Mouse (Mus musculus) heart, postnatal 0 days (tissue): Measurements from ENCODE around the gene Hspa1l. TPM values are rescaled to one million over a fixed set of nuclear protein-coding genes. Genes with fewer than 3 reads are reported as not detected.
A peak's percentile ranks its signal among the peaks of the same experiment; 100 is the strongest.
"Not testable (repeated sequence)": the region's sequence is repeated elsewhere in the genome, so short reads cannot be mapped to it uniquely, and the experiment has no call there.

Experiments used
- ATAC-seq: fragments of 200-750 bp; cut with Nextera tagmentation; 2 replicates; pipeline ENCODE4 v1.8.0; 2017; ENCODE audit warnings: low read depth, moderate number of reproducible peaks, moderate library complexity; ENCODE audit not compliant: insufficient read depth
- DNase-seq: peaks from one replicate; pipeline ENCODE4 v3.0.0-alpha.2; 2016; ENCODE audit warnings: low spot score
- H3K27ac ChIP-seq: fragments of 300-500 bp; sonication (generic); 2 replicates; pipeline ENCODE4 v1.5.1; 2014; ENCODE audit warnings: low read depth, mild to moderate bottlenecking
- H3K27me3 ChIP-seq: fragments of 300-500 bp; sonication (generic); 2 replicates; pipeline ENCODE4 v1.6.1; 2014; ENCODE audit warnings: low read length, mixed read lengths; ENCODE audit not compliant: control insufficient read depth, insufficient read depth
- H3K36me3 ChIP-seq: fragments of 300-500 bp; sonication (generic); replicated peaks from 2 replicates; pipeline ENCODE4 v1.6.1; 2014; ENCODE audit warnings: low read length, mixed read lengths; ENCODE audit not compliant: control insufficient read depth, insufficient read depth
- H3K4me1 ChIP-seq: fragments of 300-500 bp; sonication (generic); 2 replicates; pipeline ENCODE4 v1.6.1; 2014; ENCODE audit warnings: antibody characterized with exemption; ENCODE audit not compliant: control insufficient read depth, insufficient read depth
- H3K4me2 ChIP-seq: fragments of 300-500 bp; sonication (generic); 2 replicates; pipeline ENCODE4 v1.6.1; 2014; ENCODE audit warnings: low read depth, mild to moderate bottlenecking, low read length, moderate library complexity
- H3K4me3 ChIP-seq: fragments of 300-500 bp; sonication (generic); 2 replicates; pipeline ENCODE4 v1.5.1; 2014; ENCODE audit warnings: low read depth, low read length
- H3K9ac ChIP-seq: fragments of 300-500 bp; sonication (generic); replicated peaks from 2 replicates; pipeline ENCODE4 v1.6.1; 2014; ENCODE audit warnings: low read depth, low read length, mixed read lengths
- H3K9me3 ChIP-seq: fragments of 300-500 bp; sonication (generic); replicated peaks from 2 replicates; pipeline ENCODE4 v1.6.1; 2016; ENCODE audit warnings: low read length; ENCODE audit not compliant: control insufficient read depth
- CTCF ChIP-seq: IDR thresholded peaks from 2 replicates; pipeline ENCODE4 v1.5.1; 2016; ENCODE audit warnings: antibody characterized with exemption, control low read depth, low read depth
- EP300 ChIP-seq: IDR thresholded peaks from 2 replicates; pipeline ENCODE4 v1.6.1; 2016; ENCODE audit warnings: antibody characterized with exemption, low read depth
- WGBS: fragments of 180-500 bp; shearing (Covaris S2); extraction: QIAGEN DNeasy Blood & Tissue Kit; methylation state at CpG from one replicate; pipeline ENCODE4 v1.1.7; 2014; 5-methylcytosine and 5-hydroxymethylcytosine counted together
- polyA plus RNA-seq: library from polyadenylated mRNA; unstranded; fragments of >200 nt; fragmentation: Nextera tagmentation; extraction: Ambion mirVana; gene quantifications from 2 replicates; pipeline ENCODE4 v1.2.1, GENCODE M21; 2015
- total RNA-seq: library from RNA; depleted of rRNA; stranded (reverse); fragments of >200 nt; gene quantifications from 2 replicates; pipeline ENCODE4 v1.2.3, GENCODE M21; 2014; ENCODE audit warnings: low replicate concordance

Gene Hspa1l
- total and polyA plus RNA-seq, 2 experiments from 2014 or later, result 1.8 to 3.3 TPM

DNA sequence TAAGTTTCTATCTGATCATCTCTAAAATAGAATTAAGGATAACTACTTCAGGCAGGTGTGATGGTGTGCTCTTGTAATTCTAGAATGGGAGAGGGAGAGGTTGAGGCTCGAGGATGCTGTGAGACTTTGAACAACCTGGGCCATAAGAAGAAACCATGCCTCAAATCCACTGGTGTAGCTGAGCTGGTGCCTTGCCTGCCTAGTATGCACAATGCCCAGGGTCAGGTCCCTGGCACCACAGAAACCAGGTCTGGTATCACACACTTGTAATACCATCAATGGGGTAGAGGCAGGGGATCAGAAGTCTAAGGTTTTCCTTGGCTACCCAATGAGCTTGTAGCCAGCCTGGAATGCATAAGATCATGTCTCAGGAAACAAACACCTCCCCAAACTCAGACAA, 9.7 kb upstream of the Hspa1l start:
- no peak for TF ChIP-seq EP300
- TF ChIP-seq CTCF, result no peak
- no peak overlapping the region for H3K4me3 ChIP-seq
- H3K9ac ChIP-seq, result no peak overlapping the region
- H3K27ac ChIP-seq, result no peak overlapping the region
- H3K27me3 ChIP-seq, result peaks cover 5% of the 10 kb centered on the region
- WGBS, result 75% methylated on average over 1 of the region's 1 CpGs
- H3K4me1 ChIP-seq, result peaks cover 8% of the 10 kb centered on the region; the same call in 1 of the 2 replicates
- ATAC-seq (no peak), DNase-seq (no peak)
- H3K9me3 ChIP-seq, result no peaks in the 10 kb centered on the region
- H3K36me3 ChIP-seq, result no peaks in the 10 kb centered on the region
- no peak overlapping the region for H3K4me2 ChIP-seq

GRCm38 (mm10) chr17:34964640-34965049, 7.9 kb upstream of the Hspa1l start:
- H3K9ac ChIP-seq, result no peak overlapping the region
- H3K27ac ChIP-seq, result peak overlapping the region; percentile 44
- H3K4me1 ChIP-seq, result peaks cover 8% of the 10 kb centered on the region; the same call in 1 of the 2 replicates
- no peak overlapping the region for H3K4me2 ChIP-seq
- no peaks in the 10 kb centered on the region for H3K9me3 ChIP-seq
- WGBS, result 35% methylated on average over 1 of the region's 1 CpGs
- H3K36me3 ChIP-seq, result no peaks in the 10 kb centered on the region
- no peak overlapping the region for H3K4me3 ChIP-seq
- peaks cover 20% of the 10 kb centered on the region for H3K27me3 ChIP-seq
- DNase-seq, result no peak
- no peak for ATAC-seq
- TF ChIP-seq CTCF, result no peak
- TF ChIP-seq EP300, result no peak

GRCm38 (mm10) chr17:34965627-34966026, 6.9 kb upstream of the Hspa1l start:
- Histone ChIP-seq H3K27me3 (peaks cover 23% of the 10 kb centered on the region), H3K36me3 (no peaks in the 10 kb centered on the region), H3K9ac (no peak overlapping the region), H3K9me3 (no peaks in the 10 kb centered on the region), H3K4me2 (no peak overlapping the region), H3K27ac (0 out of 2 replicates have a peak overlapping the region, but pooled peaks have one; percentile 44), H3K4me1 (no peaks in the 10 kb centered on the region), H3K4me3 (no peak overlapping the region)
- no peak for ATAC-seq
- 49% methylated on average over 5 of the region's 5 CpGs for WGBS
- no peak for DNase-seq
- TF ChIP-seq CTCF (no peak), EP300 (no peak)

DNA sequence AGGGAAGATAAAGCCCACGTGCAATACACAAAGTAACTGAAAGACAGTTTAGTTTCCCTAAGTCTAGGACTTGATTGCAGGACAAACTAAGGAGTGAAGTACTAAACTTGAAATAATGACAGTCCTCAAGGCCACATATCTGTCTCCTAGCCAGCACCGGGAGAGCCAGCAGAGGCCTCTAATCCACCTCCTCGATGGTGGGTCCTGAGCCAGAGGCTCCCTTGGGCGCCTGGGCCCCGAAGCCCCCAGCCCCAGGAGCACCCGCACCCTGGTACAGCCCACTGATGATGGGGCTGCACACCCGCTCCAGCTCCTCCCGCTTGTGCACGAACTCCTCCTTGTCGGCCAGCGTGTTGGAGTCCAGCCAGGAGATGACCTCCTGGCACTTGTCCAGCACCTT, 2.7 kb upstream of the Hspa1l start, which contains the start of gene Gm20481:
TSS of gene Gm20481 (plus strand) at position 91 of the 400 bp plus-strand sequence.
- H3K4me1 ChIP-seq, H3K4me2 ChIP-seq, H3K27ac ChIP-seq, ATAC-seq, H3K9ac ChIP-seq, H3K4me3 ChIP-seq, H3K36me3 ChIP-seq, H3K9me3 ChIP-seq, DNase-seq: not testable (repeated sequence)
- 60% methylated on average over 6 of the region's 11 CpGs for WGBS
- peaks cover 23% of the 10 kb centered on the region for H3K27me3 ChIP-seq

DNA sequence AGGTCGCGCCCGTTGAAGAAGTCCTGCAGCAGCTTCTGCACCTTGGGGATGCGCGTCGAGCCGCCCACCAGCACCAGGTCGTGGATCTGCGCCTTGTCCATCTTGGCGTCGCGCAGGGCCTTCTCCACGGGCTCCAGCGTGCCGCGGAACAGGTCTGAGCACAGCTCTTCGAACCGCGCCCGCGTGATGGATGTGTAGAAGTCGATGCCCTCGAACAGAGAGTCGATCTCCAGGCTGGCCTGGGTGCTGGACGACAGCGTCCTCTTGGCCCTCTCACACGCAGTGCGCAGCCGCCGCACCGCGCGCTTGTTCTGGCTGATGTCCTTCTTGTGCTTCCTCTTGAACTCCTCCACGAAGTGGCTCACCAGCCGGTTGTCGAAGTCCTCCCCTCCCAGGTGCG, 1.7 kb upstream of the Hspa1l start:
- H3K27me3 ChIP-seq, result peaks cover 23% of the 10 kb centered on the region
- H3K27ac ChIP-seq, ATAC-seq, H3K4me2 ChIP-seq, H3K9ac ChIP-seq, H3K4me1 ChIP-seq, H3K4me3 ChIP-seq, H3K9me3 ChIP-seq, H3K36me3 ChIP-seq, DNase-seq: not testable (repeated sequence)
- 36% methylated on average over 4 of the region's 37 CpGs for WGBS

- H3K9ac ChIP-seq, DNase-seq, H3K27ac ChIP-seq, H3K36me3 ChIP-seq, H3K9me3 ChIP-seq, H3K4me1 ChIP-seq: not testable (repeated sequence)
- peak overlapping the region; percentile 44 for H3K4me3 ChIP-seq
- H3K27me3 ChIP-seq, result peaks cover 23% of the 10 kb centered on the region
- peak; percentile 1; the same call in 1 of the 2 replicates for ATAC-seq
- H3K4me2 ChIP-seq, result peak overlapping the region; percentile 60
- WGBS, result 4% methylated on average over 19 of the region's 43 CpGs
These were observed 822 bp upstream of the Hspa1l start for GRCm38 (mm10) chr17:34971694-34972068.
